Mouse (Mus musculus) granulocyte monocyte progenitor cell, adult 5-6 weeks (primary cell): ENCODE results near the gene Fkbp1a. TPM values are rescaled to one million over a fixed set of nuclear protein-coding genes. Genes with fewer than 3 reads are reported as not detected.

Source experiments
- ATAC-seq: replicated peaks from 2 replicates; pipeline ENCODE4 v1.8.0; 2016; ENCODE audit warnings: mild to moderate bottlenecking, moderate TSS enrichment, inconsistent platforms; ENCODE audit not compliant: poor library complexity, severe bottlenecking
- total RNA-seq, 2 experiments: library from RNA; stranded (forward) in 1 of 2; stranded (reverse) in 1 of 2; fragments of 200-712, 200-1000 nt in 1 of 2; fragments of >200 nt in 1 of 2; fragmentation: Nextera tagmentation in 1 of 2; gene quantifications; 2 replicates each; pipeline ENCODE4 v1.2.3; 2014 to 2017

The Fkbp1a gene
- total RNA-seq (2014; fragmentation: Nextera tagmentation) (150 and 188 TPM in 2 replicates), total RNA-seq (2017) (33.4 and 56.6 TPM in 2 replicates)

DNA sequence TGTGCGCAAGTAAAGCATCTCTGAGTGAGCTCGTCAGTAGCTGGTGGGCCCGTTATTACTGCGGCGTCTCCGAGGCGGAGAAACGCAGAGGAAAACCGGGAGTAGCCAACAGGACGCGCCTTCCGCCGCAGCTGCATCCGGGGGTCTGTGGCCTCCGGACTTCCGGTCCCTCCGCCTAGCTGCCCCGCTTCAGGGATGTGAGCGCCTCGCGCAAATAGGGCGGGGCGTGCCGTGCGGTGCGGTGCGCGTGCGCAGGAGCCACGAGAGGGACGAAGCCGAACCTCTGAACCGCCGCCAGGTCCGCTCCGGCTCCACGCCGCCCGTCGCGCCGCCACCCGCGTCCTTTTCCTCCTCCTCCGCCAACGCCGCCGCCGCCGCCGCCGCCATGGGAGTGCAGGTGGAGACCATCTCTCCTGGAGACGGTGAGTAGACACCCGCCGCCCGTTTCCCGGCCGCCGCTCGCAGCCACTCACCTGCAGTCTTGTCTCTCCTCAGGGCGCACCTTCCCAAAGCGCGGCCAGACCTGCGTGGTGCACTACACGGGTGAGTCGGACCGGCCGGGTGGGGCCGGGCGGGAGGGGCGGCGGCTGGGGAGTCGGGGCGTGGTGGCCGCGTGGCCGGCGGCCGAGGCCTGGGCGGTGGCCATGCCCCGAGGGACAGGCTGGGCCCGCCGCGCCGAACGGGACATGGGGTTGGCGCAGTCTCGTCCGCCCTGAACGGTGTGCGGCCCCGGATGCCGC lies at the start of gene Fkbp1a:
Gene Fkbp1a, plus strand, starts transcription at position 161 of the 740 bp plus-strand sequence.
- ATAC-seq = peak; percentile 91

- ATAC-seq = peak; percentile 99
Observed at GRCm38 (mm10) chr2:151494035-151494803, 48.1 kb upstream of the Fkbp1a start, which contains the start of gene Nsfl1c. TSS of gene Nsfl1c (plus strand) at chr2:151494182.

- ATAC-seq = no peak
Observed at GRCm38 (mm10) chr2:151498358-151498757, 43.9 kb upstream of the Fkbp1a start.

DNA sequence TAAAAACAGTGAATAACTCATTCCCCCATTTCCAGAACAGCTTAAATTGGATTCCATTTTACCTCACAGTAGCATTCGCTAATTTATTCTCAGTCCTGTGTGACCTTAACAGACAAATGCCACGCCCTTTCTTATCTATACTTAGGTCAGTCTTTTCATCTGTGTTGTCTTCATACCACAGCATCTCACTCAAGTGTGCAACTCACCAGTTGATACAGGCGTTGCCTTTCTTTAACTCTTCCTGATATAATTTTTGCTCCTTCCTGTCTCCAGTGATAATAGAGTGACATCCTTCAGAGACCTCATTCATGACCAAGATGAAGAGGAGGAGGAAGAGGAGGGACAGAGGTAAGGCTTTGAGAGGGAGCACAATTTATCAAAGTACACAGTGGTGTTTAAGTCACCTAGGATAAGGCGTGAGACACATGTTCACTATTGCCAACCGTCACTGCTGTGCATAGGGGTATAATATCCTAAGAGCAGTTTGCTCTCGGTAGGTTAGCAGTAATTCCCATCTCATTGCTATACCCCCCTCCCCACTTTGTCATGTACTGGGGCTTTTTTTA lies 41.8 kb upstream of the Fkbp1a start:
- ATAC-seq = no peak

GRCm38 (mm10) chr2:151504226-151504625 lies 38.1 kb upstream of the Fkbp1a start:
- ATAC-seq = peak; percentile 54

DNA sequence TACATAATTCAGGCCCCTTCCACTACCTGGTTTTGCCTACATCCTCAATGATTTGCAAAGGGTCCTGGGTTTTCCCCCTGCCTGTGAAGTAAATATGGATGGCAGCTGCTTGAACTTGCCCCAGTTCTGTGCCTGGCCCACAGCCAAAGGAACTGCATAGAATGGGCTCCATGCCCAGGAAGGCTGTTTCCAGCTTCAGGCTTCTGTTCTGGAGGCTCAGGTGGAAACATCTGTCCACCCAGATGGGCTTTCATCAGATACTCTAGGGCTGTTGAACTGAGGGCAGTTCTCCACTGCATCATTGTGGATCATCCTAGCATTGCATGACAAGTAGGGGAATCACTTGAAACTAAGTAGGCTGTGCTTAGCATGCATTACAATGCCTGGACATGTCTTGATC lies 30.1 kb upstream of the Fkbp1a start:
- no peak for ATAC-seq

DNA sequence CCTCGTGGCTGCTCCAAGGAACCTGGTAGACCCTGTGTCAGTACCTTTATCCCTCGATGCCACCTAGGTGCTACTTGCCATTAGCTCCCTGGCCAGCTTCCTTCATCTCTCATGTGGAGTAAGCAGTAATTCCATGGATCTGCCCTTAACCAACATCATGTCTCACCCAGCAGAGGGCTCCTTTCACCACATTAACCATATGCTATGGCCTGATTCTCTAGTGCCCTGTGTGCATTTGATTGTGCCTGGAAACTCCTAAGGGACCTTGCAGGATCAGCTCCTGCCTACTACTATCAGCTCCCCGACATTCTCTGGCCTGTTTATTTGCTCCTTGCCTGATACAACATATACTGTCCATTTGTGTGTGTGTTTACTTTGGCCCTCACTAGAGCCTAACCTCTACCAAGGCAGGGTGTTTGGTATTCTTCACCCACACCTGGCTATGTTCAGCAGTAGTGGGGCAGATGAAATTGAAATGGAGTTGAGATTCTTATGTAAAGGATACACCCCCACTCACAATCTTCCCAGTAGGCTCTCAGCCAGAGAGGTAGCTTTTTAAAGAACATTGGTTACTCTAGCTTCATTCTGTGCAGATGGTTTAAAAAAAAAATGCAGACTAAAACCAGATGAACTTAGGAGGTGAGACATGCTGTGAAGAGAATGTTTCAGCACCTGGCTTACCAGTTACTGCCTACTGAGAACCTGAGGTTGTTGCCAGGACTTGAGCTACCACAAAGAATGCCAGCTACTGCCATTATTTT lies 28.6 kb upstream of the Fkbp1a start:
- no peak for ATAC-seq

- ATAC-seq = no peak; the same call in 1 of the 2 replicates
Observed at GRCm38 (mm10) chr2:151519000-151519399, 23.3 kb upstream of the Fkbp1a start.

DNA sequence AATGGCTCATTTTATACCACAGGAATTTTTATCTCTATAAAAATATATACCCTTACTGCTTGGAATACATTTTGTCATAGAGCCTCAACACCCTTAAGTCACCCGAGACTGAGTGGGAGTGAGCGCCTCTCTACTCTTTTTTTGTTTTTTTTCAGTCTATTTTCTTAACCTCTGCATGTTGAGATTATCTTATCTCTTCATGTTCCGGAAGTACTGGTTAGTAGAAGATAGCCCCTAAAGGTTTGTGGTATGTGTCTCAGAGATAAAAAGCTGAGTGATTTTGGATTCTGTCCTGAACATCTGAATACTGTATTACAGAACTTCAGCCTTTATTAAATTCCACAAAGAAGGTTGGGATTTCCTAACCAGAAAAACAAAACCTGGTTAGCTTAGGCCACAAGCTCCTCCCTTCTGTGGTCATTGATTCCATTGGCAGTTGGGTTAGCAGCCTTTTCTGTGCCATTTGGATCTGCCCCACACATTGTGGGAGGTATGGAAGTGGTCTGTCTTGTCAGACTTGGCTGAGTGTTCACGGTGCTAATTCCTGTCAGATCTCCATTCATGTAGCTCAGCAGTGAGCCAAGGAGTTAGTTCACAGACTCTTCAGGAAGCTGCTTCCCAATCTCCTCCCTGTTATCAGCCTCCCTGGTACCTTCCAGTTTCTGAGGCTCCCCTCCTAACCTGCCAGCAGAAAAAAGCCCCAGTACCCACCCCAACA lies 17.8 kb upstream of the Fkbp1a start:
- ATAC-seq = peak; percentile 20; the same call in 1 of the 2 replicates

GRCm38 (mm10) chr2:151525520-151525919 lies 16.8 kb upstream of the Fkbp1a start:
- ATAC-seq = no peak

- no peak for ATAC-seq
Observed at GRCm38 (mm10) chr2:151528066-151528465, 14.2 kb upstream of the Fkbp1a start.

DNA sequence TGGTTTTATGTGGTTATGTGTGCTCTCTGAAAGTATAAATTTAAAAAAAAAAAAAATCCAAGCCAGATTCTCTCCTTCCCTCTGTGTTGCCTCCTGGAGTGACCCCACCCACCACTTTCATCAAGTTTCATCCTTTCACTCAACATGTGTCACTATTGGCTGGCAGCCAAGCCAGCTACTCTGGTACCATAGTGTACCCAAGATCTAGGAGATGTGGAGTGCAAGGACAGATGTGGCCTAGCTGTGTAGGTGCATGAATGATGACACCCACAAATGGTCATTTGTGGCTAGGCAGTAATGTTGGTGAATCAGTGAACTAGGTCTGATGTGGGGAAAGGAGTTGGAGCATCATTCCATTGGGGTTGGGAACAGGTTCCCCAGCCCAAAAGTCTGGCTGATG lies 13.1 kb upstream of the Fkbp1a start:
- no peak for ATAC-seq

DNA sequence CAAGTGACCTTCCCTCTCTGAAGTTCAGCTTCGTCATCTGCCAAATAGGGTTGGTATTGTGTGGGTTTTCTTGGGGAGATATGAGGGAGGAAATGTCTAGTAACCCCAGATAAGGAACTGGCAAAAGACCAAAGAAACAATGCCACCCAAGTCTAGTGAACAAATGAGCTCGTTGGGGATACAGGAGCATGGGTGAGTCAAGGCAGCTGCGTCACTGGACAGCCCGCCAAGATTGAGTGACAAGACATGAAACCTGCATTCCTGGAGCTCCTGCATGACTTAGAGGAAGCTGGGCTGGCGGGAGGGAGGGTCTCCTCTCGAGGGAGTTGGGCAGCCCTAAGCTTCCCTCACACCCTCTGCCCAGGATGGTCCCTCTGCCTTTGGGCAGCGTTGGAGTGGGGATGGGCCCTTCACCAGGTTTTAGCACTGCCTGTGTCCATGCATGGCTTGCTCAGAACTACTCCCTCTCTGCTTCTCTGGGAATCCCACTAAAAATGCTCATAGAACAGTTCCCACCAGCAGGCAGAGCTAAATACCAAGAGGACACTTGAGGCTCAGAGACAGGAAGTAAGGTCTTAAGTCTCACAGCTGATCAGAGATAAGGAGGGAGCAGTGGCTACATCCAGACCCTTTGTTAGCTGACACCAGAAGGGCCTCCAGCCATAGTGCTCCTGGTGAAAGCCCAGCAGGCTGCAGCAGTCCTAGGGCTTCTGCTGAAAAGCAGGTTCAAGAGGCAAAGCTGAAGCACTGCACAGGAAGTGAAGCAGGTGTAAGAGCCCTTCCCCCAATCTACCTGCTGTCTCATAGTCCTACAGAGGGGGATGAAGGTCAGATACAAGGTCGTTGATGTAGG lies 11.7 kb upstream of the Fkbp1a start:
- ATAC-seq = peak; percentile 17

GRCm38 (mm10) chr2:151533632-151534031 lies 8.7 kb upstream of the Fkbp1a start:
- ATAC-seq = peak; percentile 67

DNA sequence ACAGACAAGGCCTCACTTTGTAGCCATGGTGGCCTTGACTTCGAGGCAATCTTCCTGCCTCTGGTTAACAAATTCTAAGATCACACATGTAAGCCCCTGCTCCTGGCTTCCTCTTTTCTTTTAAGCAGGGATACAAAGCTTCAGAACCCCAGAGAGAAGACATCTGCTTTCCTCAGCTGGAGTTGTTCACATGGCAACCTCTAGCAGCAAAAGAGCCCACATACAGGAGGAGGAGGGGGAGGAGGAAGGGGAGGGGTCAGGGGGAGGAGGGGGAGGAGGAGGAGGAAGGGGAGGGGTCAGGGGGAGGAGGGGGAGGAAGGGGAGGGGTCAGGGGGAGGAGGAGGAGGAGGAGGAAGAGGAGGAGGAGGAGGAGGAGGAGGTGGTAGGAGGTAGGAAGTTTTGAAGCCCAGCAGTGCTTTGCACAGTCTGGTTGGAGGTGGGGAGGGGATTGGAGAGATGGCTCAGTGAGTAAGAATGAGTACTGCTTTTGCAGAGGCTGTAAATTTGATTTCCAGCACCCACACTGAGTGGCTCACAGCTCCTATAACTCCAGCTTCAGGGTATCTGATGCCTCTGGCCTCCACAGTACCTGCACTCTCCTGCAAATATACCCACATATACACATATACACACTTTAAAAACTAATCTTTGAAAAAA lies 6.2 kb upstream of the Fkbp1a start:
- ATAC-seq = peak; percentile 63

GRCm38 (mm10) chr2:151536618-151536974 lies 5.7 kb upstream of the Fkbp1a start:
- ATAC-seq = peak; percentile 60

- no peak for ATAC-seq
Observed at GRCm38 (mm10) chr2:151538646-151539045, 3.6 kb upstream of the Fkbp1a start.
